Mouse (Mus musculus): ENCODE data around the gene Gm6034.

DNA sequence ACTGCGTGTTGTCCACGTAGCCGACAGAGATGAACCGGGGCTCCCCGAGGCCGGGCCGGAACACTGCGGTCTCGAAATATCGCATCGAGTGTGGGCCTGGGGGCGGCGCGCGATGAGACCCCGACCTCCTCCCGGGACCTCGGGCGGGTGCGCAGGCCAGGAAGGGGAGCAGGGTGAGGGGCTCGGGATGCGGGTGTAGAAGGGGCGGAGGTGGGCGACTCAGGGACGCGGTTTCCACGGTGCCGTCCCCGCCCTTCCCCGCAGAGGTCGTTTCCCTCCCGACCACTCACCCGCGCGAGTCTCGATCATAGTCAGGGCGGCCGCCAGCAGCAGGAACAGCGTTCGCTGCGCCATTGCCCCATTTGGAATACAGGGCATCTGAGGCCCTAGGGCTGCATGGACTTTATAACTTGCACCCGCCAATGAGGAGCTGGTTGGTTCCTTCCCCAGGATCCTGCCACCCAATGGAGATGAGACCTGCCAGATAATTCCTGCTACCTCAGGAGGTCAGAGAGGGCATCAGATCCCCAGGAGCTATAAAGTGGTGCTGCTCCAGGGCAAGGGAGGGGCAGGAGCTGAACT, 41.2 kb downstream of the Gm6034 start:
- TF ChIP-seq CTCF (IDR thresholded peaks at IDR 0.05; ENCODE audit: low read depth, low read length), result no peak
- TF ChIP-seq POLR2A (IDR thresholded peaks at IDR 0.05; ENCODE audit: borderline replicate concordance, low read depth, low read length), result no peak
